Mouse (Mus musculus) sigmoid colon, adult 10 weeks (tissue): Measurements from ENCODE around the gene Efna4. TPM values are rescaled to one million over a fixed set of nuclear protein-coding genes. Genes with fewer than 3 reads are reported as not detected.

Experiments
- polyA plus RNA-seq: library from polyadenylated mRNA; stranded (reverse); fragments of 350-450 nt; fragmentation: Illumina TruSeq; extraction: RNeasy Lipid Tissue Mini Kit (QIAGEN cat#74804); gene quantifications from one replicate; pipeline ENCODE4 v1.2.3, GENCODE M21; 2014; ENCODE audit warnings: low read depth, low replicate concordance

The Efna4 gene
- not detected for polyA plus RNA-seq

DNA sequence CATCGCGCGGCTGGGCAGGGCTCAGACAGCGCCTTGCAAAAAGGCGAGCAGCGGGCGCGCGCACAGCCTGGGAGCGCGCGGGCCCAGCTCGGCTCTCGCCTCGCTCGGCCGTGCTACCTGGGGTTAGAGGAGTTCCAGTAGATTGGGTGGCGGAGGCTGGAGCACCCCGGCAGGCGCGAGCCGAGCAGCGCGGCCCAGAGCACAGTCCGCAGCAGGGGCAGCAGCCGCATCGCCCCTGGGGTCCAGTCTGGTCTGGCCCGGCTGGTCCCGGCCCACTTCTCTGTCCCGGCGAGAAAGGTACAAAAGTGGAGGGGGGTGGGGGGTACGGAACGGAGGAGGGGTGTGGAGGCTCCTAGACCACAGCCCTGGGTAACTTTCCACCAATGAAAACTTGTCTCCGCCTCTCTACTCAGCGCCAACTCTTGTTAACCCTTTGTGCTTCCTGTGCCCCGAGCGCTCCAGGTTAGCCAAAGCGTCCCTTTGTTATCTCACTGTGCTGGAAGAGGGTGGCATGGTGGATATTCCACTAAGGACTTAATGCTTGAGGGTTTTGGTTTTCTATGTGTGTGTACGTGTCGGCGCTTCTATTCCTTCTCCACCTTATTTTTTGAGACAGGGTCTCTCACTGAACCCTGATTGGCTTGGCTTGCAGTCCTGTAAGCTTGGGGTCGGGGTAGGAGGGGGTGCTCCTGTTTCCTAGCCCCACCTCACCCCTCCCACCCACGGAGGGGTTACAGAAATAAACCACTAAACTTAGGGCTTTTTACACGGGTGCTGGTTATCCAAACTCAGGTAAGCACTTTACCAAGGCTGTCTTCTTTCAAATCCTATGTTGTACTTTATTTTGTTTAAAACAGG lies at the start of gene Efna4:
TSS of gene Efna4 (minus strand) at position 308 of the 858 bp plus-strand sequence.

DNA sequence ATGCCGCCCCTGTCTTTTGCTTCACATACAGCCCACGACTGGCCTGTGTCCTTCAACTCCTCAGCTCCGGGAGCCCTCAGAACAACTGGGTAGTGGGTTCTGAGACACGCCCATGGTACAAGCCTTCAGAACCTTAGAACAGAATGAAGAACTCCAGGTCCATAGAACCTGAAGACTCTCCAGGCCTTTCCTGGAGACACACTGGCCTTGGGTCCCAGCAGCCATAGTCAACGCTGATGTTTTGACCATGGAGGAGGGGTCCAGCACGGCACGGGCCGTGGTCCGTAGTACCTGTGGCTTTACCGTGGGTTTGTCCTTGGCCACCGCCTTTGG lies 27.3 kb upstream of the Efna4 start, which contains the start of gene Dcst1:
TSS of gene Dcst1 (minus strand) at position 101 of the 333 bp plus-strand sequence.

DNA sequence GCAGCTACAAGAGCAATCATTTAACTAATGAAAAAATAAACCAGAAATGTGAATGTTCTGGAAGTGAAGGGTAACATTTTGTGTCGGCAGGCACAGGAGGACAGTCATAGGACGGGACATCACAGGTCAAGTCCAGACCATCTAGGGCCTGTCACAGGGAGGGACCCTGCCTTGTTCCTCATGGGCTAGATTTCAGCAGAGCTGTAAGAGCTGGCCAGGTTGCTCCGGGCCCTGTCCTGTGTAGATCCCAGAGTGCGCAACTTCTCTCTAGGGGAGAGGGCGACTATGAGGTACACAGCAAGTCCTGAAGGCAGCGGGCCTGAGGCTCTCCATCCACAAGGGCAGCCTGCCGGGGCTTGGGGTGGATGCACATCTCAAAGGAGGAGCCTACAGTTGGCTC lies 23.8 kb upstream of the Efna4 start, which contains the start of gene Dcst2:
TSS of gene Dcst2 (plus strand) at position 301 of the 400 bp plus-strand sequence.

DNA sequence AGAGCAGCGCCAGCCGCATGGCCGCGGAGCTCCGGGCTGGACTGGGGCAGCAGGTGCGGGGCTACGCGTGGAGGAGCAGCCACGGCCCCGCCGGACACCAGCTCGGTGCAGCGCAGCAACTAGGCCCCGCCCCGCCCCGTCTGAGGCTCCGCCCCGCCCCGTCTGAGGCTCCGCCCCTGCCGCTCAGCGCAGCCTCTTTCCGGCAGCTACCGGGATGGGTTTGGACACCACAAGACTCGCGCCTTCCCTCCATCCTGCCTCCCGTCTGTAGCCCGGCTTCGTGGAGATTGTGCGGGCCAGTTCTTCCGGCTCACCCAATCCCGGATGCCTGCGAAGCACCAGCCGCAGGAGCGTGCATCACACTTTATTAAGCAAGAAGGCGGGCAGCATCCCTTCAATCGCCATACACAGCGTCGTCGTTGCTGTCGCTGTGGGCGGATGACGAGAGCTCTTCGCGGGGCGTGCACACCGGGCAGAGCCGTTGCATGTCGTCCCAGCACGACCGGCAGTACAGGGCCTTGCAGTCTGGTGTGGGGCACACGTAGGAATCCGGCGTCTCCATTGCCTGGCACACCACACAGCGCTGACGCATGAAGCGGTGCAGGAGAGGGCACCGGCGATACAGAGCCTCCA lies 12.2 kb upstream of the Efna4 start, which contains the start of gene Adam15:
TSS of gene Adam15 (minus strand) at position 128 of the 633 bp plus-strand sequence.

DNA sequence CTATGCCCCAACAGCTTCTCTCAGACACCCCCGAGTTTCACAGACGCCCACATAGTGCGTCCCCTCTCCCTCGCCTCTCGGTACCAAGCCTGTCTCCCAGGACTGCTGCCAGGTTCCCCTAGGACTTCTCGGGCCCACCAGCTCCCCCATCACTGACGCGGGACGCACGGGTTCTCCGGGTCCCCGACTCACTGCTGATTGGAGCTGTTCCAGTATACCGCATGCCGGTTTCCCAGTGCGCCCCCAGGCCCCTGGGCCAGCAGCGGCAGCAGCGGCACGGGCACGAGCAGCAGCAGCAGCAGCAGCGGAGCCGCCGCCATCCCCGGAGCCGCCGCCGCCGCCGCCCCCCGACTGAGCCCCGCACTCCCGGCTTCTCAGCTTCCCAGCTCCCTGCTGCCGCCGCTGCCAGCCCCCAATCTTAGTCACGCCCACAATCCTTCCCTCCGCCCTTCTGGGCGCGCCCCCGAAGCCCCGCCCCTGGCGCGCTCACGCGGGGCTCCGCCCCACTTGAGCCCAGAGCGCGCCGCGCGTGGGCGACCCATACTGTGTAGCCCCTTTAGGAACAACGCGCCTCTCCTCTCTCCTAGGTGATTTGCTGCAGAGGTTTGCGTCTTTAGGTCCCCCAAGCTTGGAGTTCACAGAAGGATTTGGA lies 15.2 kb downstream of the Efna4 start, which contains the start of gene Efna3:
TSS of gene Efna3 (minus strand) at position 452 of the 652 bp plus-strand sequence.

Other genes starting within 250 kb of the Efna4 start
- 8.9 TPM for gene Rusc1, start 244.7 kb downstream of the Efna4 start, polyA plus RNA-seq
- gene Gm43738, start 236.9 kb downstream of the Efna4 start, polyA plus RNA-seq, result not detected
- gene Fdps, start 236.1 kb downstream of the Efna4 start, polyA plus RNA-seq, result 20.9 TPM
- 22.4 TPM for gene Pklr, start 201.9 kb downstream of the Efna4 start, polyA plus RNA-seq
- gene Hcn3, start 177.8 kb downstream of the Efna4 start, polyA plus RNA-seq, result not detected
- 19.0 TPM for gene Clk2, start 173.2 kb downstream of the Efna4 start, polyA plus RNA-seq
- gene Scamp3, start 160.6 kb downstream of the Efna4 start, polyA plus RNA-seq, result 10.6 TPM
- 0.76 TPM for gene Fam189b, start 154.9 kb downstream of the Efna4 start, polyA plus RNA-seq
- 16.0 TPM for gene Gba, start 135.1 kb downstream of the Efna4 start, polyA plus RNA-seq
- 1.5 TPM for gene Thbs3, start 122.8 kb downstream of the Efna4 start, polyA plus RNA-seq
- gene Mtx1, start 110.9 kb downstream of the Efna4 start, polyA plus RNA-seq, result 29.7 TPM
- gene Muc1, start 109.0 kb downstream of the Efna4 start, polyA plus RNA-seq, result 5.0 TPM
- gene Krtcap2, start 92.1 kb downstream of the Efna4 start, polyA plus RNA-seq, result 24.4 TPM
- gene Trim46, start 91.7 kb downstream of the Efna4 start, polyA plus RNA-seq, result 0.19 TPM
- not detected for gene Dpm3, start 78.7 kb downstream of the Efna4 start, polyA plus RNA-seq
- gene Slc50a1, start 67.5 kb downstream of the Efna4 start, polyA plus RNA-seq, result 38.2 TPM
- 20.5 TPM for gene Efna1, start 56.9 kb downstream of the Efna4 start, polyA plus RNA-seq
- not detected for gene Efna3, start 15.1 kb downstream of the Efna4 start, polyA plus RNA-seq
- 14.9 TPM for gene Adam15, start 12.0 kb upstream of the Efna4 start, polyA plus RNA-seq
- not detected for gene Dcst2, start 23.9 kb upstream of the Efna4 start, polyA plus RNA-seq
- gene Dcst1, start 27.2 kb upstream of the Efna4 start, polyA plus RNA-seq, result 0.35 TPM
- 11.5 TPM for gene Zbtb7b, start 56.7 kb upstream of the Efna4 start, polyA plus RNA-seq
- 2.4 TPM for gene Lenep, start 64.8 kb upstream of the Efna4 start, polyA plus RNA-seq
- gene Flad1, start 73.8 kb upstream of the Efna4 start, polyA plus RNA-seq, result 1.6 TPM
- 3.3 TPM for gene Cks1b, start 80.4 kb upstream of the Efna4 start, polyA plus RNA-seq
- 33.2 TPM for gene Shc1, start 80.4 kb upstream of the Efna4 start, polyA plus RNA-seq
- gene Pygo2, start 92.2 kb upstream of the Efna4 start, polyA plus RNA-seq, result 7.7 TPM
- 23.5 TPM for gene Pbxip1, start 98.7 kb upstream of the Efna4 start, polyA plus RNA-seq
- 1.9 TPM for gene Pmvk, start 116.5 kb upstream of the Efna4 start, polyA plus RNA-seq
- gene Kcnn3, start 182.1 kb upstream of the Efna4 start, polyA plus RNA-seq, result 10.0 TPM